Mouse (Mus musculus): ENCODE measurements at regions not wholly inside any gene's neighbourhood (a gene's known extent, or its start where the extent isn't known, plus 50 kb on each side); places are given as distances from the start of the nearest gene placed in this dataset.

DNA sequence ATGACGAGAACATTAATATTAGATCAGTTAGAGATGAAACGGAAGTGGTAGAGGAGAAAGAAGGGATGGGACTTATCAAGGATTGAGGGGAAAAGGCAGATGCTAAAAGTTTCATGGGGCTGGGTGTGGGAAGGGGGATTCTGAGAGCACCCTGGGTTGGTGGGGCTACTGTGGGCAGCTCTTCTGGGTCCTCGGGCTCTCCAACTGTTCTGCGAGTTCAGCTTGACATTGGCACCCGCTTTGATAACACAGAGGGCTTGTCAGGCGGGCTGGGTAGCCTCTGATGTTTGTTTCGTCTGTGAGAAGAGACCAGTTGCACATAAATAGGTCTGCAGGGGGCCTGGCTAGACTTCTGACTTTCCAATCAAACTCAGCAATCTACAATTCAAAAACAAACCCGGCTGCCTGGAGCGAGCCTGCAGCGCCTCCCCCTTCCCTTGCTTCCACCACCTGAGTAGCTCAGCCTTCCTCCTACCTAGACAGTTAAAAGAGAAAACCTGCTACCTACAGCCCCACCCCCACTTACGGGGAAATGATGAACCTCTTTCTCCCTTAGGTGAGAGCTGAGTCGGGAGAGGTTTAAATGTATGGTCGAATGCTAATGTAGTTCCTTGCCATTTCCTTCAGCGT lies 143.4 kb downstream of the Trim29 start:
- TF ChIP-seq GATA1 (IDR thresholded peaks at IDR 0.05; ENCODE audit: borderline replicate concordance, low read length) = no peak
- TF ChIP-seq FLI1 (IDR thresholded peaks at IDR 0.05; ENCODE audit: low read length) = no peak

Data from megakaryocyte, embryonic 14.5 days (primary cell).